Mouse (Mus musculus) embryonic stem cell, embryonic (primary cell): ENCODE measurements around the gene Gcnt4.

Source experiments
- CTCF ChIA-PET, 4 experiments: fragments of 300-600 bp in 2 of 4; fragments of 350-600 bp in 2 of 4; sonication (Branson Sonifier 250); formaldehyde crosslinking; loops; one replicate each; lab custom pipeline; 2022; ENCODE audit warnings: inconsistent platforms in 2 of 4; lab: Charles Lee
- POLR2A ChIA-PET, 4 experiments: fragments of 300-600 bp in 2 of 4; fragments of 350-600 bp in 2 of 4; sonication (Branson Sonifier 250); formaldehyde crosslinking; loops; one replicate each; lab custom pipeline; 2022; ENCODE audit warnings: antibody characterized with exemption in 4 of 4, inconsistent platforms in 1 of 4; lab: Charles Lee

Gcnt4 gene

DNA sequence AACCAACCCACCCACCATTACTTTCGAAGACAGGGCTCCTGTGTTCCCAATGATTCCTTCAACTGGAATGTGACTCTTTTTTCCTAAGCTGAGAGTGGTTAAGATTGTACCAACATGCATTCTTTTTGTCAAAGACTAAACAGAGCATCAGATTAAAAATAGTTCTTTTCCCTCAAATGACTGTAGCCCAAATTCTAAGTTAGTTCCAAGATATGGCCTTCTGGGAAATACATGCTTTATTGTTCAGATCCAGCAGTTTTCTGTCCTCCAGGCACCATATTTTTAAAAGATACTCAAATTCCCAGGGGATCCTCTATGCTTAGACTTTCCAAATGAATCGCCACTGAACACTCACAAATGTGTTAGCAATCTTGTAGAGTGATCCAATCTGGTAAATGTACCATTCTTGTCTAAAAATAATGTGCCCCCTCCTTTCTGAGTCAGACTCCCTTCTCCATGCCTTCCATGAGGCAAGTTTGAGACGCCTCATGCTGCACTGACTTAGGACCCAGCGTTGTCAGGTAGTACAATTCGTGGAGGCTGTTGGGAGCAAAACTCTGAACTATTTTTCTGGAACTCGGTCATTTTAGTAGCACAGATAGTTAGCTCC, 52.6 kb downstream of the Gcnt4 start:
- POLR2A ChIA-PET, result interaction anchor here in 1 of 4 experiments (0.7 kb wide), 1 partner anchor 11 kb away, joined by 3 read pairs; no protein-coding TSS in a partner anchor
- CTCF ChIA-PET, result no interaction called here

DNA sequence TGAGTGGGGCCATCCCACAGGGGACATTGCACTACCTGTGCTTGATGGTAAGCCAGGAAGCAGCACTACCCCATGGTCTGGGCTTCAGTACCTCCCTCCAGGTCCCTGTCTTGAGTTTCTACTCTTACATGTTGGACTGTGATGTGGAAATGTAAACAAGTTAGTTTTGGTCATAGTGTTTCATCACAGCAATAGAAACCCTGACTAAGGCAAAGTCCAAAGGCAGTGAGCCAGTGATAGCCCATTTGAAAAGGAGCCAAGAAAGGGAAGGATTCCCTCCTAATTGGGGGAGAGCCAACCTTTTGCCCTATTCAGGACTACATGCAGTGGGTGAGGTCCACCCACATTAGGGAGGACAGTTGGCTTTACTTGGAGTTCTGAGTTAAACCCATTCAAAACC, 56.1 kb downstream of the Gcnt4 start:
- POLR2A ChIA-PET, result no interaction called here

DNA sequence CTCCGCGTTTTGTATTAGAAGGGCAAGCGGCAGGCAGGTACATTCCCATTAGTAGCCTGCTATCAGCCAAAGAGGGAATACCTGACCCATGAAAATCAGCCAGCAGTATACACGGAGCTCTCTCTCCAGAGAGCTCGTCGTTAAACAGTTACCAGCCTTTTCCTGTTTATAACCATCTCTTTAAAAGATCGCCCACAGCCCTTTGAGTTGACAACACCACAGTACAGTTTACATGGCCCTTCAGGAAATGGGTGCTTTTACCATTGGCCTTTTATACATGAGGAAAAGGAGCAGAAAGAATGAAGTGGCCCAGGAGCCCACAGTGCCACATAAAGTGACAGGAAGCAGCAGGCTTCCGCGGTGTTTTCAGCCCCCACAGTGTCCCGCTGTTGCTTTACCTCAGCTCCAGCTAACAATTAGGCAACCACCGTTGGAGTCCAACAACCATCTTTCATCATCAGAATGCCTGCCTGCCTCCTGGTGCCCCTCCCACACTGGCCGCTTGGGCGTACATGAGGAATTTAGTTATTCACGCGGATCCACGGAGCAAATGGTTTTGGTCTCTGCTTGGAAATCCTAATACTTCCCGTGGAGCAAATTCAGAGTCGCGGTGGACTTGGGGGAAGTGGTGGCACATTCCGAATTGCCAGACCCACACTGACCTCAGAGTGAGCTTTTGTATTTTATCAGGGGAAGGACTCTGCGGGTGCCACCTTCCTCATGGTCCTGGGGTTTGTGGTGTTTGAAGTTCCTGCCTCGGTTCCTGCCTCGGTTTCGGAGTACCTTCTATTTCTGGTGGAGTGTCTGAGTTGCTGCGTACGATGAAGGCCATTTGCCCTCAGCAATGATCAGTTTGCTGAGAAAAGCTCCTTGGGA, 59.0 kb downstream of the Gcnt4 start:
- CTCF ChIA-PET, result interaction anchor here in 2 of 4 experiments (0.6 to 0.8 kb wide), 2 partner anchors 84 to 200 kb away, joined by 3 read pairs; partner anchors contain the start of gene Fam169a (in 1 of the 2)
- POLR2A ChIA-PET, result interaction anchor here in 2 of 4 experiments (0.7 to 1.5 kb wide), 8 partner anchors 11 to 104 kb away, joined by 3 to 4 read pairs (median 3); partner anchors contain the start of gene Gcnt4 (in 1 of the 2)

More for the DNA sequence above, 56.1 kb downstream of the Gcnt4 start:
- CTCF ChIA-PET, result no interaction called here

DNA sequence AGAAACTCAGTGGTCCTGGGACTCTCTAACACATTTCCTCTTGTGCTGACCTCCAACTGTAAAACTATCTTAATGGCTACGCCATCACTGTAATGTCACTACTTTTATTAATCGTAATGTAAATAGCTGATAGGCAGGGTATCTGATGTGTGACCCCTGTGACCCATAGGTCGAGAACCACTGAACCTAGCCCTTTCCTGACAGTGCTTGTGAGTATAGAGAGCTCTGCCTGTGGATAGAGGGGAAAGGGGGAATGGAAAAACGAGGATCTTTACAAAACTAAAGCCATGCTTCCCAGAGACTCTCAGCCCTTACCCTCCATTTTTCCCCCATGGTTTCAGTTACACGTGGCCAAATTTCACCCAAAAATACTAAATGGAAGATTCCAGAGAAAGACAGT, 60.2 kb downstream of the Gcnt4 start:
- POLR2A ChIA-PET, result interaction anchor here in 2 of 4 experiments (0.6 to 1.5 kb wide), 5 partner anchors 9 to 1633 kb away, joined by 3 to 4 read pairs (median 3); partner anchors contain the start of gene Gcnt4 (in 1 of the 2)
- CTCF ChIA-PET, result interaction anchor here in 2 of 4 experiments (0.6 to 0.7 kb wide), 2 partner anchors 125 to 385 kb away, joined by 4 to 5 read pairs; no protein-coding TSS in a partner anchor

DNA sequence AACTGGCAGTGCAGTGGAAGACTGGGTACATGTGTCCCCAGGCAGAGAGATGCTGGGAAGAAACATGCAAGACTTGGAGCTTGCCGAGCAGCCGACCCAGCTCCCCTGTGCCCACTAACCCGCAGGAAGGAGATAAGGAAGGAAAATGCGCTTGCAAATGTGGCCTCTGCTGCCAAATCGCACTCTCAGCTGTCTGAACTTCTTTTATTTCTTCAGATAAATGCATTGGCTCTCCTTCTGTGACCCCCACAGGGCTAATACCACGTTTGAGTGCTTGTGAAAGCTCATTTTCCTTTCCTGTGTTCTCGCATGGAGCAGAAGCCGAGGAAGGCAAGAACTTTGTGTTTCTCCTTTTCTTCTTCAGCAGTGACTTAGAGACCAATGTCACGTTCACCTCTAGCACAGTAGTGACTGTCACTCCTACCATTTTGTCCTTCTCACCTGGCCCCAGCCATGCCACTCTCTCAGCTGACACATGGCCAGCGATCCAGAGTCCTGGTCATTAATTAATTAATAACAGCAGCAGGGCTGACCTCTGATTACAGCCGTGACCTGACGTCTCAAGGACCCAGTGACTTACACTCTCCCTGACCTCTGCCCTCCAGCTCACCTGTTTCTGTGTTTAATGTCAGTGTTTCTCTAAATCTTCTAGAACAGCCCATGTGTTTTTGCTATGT, 61.2 kb downstream of the Gcnt4 start:
- POLR2A ChIA-PET, result no interaction called here
- CTCF ChIA-PET, result interaction anchor here in 1 of 4 experiments (0.6 kb wide), 1 partner anchor 1040 kb away, joined by 13 read pairs; no protein-coding TSS in a partner anchor

DNA sequence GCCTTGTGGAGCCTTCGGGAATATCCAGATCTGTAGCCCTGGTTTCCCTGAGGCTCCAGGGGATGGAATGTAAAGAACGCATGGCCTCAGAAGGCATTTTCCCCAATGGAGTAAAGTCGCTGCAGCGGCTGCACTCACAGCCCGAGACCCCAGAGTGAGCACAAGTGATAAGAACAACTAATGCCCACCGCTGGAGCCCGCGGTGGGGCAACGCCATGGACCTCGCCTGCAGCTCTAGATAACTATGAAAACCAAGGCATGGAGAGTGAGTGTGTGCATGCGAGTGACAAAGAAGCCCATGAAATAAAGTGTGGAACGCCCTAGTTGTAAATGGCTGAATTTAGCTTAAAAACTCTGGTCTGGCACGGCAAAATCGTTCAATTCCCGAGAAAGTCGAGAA, 64.6 kb downstream of the Gcnt4 start:
- CTCF ChIA-PET, result no interaction called here
- POLR2A ChIA-PET, result no interaction called here

DNA sequence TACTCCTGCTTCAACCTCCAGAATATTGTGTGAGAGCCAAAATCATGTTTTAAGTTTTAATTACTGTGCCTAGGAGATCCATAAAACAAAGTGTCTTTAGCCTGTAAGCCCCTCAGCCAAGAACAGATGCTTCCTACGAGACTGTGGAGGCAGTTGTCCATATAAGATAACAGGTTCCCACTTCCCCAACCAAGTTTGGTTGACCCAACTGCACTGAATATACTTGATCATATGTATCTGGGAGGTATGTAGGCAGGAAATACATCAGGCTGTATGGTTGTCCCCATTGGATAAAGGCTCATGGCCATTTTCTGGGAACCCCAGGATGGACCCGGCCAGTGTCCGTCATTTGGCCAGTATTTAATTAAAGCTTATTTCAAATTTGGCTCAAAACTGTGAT, 65.6 kb downstream of the Gcnt4 start:
- POLR2A ChIA-PET, result no interaction called here
- CTCF ChIA-PET, result no interaction called here

DNA sequence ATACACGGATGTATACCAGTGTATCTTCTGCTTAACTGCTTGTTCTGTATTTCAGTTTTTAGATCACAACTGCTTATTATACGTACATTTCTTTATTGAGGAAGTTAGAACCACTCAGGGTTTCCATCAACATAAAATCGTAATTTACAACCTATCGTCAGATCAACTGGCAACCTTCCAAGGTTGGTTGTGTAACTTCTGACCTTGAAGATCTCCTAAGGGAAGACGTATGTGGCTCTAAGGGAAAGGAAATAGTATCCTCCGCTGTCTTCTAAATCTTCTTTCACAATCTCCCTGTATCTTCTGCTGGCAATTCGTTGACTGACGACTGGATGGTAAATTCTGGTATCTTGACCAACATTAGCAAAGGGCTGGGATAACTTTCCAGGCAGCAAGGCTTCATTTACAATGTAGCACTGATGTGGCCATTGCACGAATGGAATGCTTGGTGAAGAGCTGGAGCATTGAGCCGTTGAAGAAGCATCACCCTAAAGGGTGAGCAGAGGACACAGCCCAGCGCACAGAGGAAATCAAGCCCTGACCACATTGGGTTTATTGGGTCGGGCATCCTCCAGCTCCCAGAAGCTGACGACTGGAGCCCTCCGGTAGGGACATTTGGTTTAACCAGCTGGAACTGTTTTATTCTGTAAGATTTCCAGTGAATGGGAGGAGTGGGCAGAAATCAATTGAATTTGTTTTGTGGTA, 66.2 kb downstream of the Gcnt4 start:
- POLR2A ChIA-PET, result interaction anchor here in 1 of 4 experiments (0.7 kb wide), 1 partner anchor 13 kb away, joined by 3 read pairs; no protein-coding TSS in a partner anchor
- CTCF ChIA-PET, result no interaction called here

DNA sequence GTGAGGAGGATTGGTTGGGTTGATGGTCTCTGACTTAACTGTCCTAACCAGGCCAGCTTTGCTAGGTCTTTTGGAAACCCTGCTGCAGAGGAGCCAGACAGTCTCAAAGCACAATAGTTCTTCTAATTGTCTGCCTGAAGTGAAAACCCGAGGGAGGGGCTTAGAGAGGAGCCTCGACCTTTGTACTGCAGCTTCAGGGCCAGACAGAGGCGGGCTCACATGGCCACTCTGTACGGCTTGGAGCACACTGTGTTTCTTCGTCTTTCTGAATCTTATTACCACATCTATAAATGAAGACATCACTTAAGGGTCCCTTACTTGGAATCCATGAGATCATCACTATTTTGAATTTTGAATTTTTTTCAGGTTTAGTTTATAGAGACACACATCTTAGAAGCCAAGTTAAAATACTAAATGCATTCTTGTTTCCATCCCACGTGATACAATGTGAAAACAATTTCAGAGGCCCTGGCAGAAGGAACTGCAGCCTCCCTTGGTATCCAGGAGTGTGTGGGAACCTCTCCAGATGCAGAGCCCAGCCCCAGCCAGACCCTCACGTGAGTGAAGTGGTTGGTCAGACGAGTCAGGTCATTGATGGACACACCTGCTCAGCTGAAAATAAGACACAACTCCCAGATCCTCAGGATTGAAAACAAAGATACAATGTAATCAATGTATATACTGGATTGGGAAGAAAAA, 69.0 kb downstream of the Gcnt4 start:
- ChIA-PET CTCF (no interaction called here), POLR2A (interaction anchor here in 2 of 4 experiments (0.5 to 1.2 kb wide), 3 partner anchors 9 to 80 kb away, joined by 3 read pairs; no protein-coding TSS in a partner anchor)

DNA sequence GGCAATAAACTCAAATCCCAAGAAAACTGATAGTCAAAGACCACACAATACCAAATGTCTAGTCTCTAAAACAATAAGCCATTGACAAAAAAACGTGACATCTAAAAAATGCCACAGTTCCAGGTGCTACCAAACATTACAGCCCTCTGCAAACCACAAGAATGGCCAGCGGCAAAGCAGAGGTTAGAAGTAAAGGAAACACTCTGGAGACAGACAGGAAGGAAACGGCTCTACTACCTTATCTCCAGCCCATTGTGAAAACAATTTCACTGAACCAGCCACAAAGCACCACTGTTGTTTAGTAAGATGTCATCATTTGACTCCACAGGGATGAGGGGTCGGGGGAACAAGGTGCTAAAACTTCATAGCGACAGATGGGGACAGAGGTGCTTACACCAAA, 70.8 kb downstream of the Gcnt4 start:
- CTCF ChIA-PET, result no interaction called here
- POLR2A ChIA-PET, result no interaction called here

DNA sequence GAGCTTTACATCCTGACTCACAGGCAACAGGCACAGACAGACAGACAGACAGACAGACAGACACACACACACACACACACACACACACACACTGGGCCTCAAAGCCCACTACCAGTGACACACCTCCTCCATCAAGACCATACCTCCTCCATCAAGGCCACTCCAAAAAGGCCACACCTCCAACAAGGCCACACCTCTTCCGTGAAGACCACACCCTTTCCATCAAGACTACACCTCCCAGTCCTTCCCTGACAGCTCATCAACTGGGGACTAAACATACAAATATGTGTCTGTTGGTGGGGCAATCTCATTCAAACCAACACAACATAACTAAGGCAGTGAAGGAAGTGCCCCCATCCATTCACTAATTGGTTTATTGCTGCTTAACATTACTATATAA, 72.6 kb downstream of the Gcnt4 start:
- ChIA-PET POLR2A (interaction anchor here in 3 of 4 experiments (0.6 to 1.1 kb wide), 6 partner anchors 19 to 399 kb away, joined by 3 to 4 read pairs (median 3); partner anchors contain the start of gene Fam169a (in 1 of the 3)), CTCF (no interaction called here)
